Mouse (Mus musculus) erythroblast, embryonic 14.5 days (primary cell): ENCODE results near the gene Ifi203.
"Not testable (repeated sequence)": the region's sequence is repeated elsewhere in the genome, so short reads cannot be mapped to it uniquely, and the experiment has no call there.

Source experiments
- GATA1 ChIP-seq: IDR thresholded peaks from 2 replicates; pipeline ENCODE4 v1.6.1; 2012; ENCODE audit warnings: low read length, inconsistent platforms, mixed read lengths
- TAL1 ChIP-seq: IDR thresholded peaks from 3 replicates; pipeline ENCODE4 v1.6.1; 2012; ENCODE audit warnings: low read length, inconsistent platforms, mixed read lengths

GRCm38 (mm10) chr1:173878264-173878663 lies 64.2 kb downstream of the Ifi203 start:
- TF ChIP-seq GATA1, TAL1: not testable (repeated sequence)
